Mouse (Mus musculus) megakaryocyte, embryonic 14.5 days (primary cell): ENCODE results near the gene Btbd19. TPM values are rescaled to one million over a fixed set of nuclear protein-coding genes. Genes with fewer than 3 reads are reported as not detected.

Experiments
- H3K27me3 ChIP-seq: replicated peaks from 2 replicates; pipeline ENCODE3; 2012; ENCODE audit warnings: inconsistent platforms
- H3K36me3 ChIP-seq: replicated peaks from 2 replicates; pipeline ENCODE3; 2012; ENCODE audit warnings: low read length, inconsistent platforms, mixed read lengths
- H3K4me1 ChIP-seq: 2 replicates; pipeline ENCODE4 v1.6.1; 2012; ENCODE audit warnings: inconsistent platforms
- H3K4me3 ChIP-seq: replicated peaks from 2 replicates; pipeline ENCODE3; 2012; ENCODE audit warnings: moderate library complexity, mild to moderate bottlenecking, inconsistent platforms
- H3K9me3 ChIP-seq: 2 replicates; pipeline ENCODE4 v1.6.1; 2012; ENCODE audit warnings: inconsistent platforms
- FLI1 ChIP-seq: IDR thresholded peaks from 2 replicates; pipeline ENCODE4 v1.6.1; 2012; ENCODE audit warnings: low read length, inconsistent platforms, mixed read lengths
- GATA1 ChIP-seq: IDR thresholded peaks from 3 replicates; pipeline ENCODE4 v1.6.1; 2012; ENCODE audit warnings: mixed read lengths, low read length, inconsistent platforms, borderline replicate concordance
- polyA plus RNA-seq: library from polyadenylated mRNA; stranded (reverse); fragments of >175 nt; gene quantifications from 2 replicates; pipeline ENCODE4 v1.2.3, GENCODE M21; 2012; ENCODE audit warnings: low replicate concordance; ENCODE audit not compliant: insufficient read depth

The Btbd19 gene
- polyA plus RNA-seq, 1 experiment: 12.4 TPM

- TF ChIP-seq FLI1: no peak
- no peaks in the 10 kb centered on the region for H3K9me3 ChIP-seq
- peak overlapping the region; percentile 91 for H3K4me3 ChIP-seq
- peaks cover 96% of the 10 kb centered on the region for H3K4me1 ChIP-seq
- H3K27me3 ChIP-seq: no peaks in the 10 kb centered on the region
- H3K36me3 ChIP-seq: peaks cover 51% of the 10 kb centered on the region
These were observed 567 bp upstream of the Btbd19 start for GRCm38 (mm10) chr4:117125910-117126674.

DNA sequence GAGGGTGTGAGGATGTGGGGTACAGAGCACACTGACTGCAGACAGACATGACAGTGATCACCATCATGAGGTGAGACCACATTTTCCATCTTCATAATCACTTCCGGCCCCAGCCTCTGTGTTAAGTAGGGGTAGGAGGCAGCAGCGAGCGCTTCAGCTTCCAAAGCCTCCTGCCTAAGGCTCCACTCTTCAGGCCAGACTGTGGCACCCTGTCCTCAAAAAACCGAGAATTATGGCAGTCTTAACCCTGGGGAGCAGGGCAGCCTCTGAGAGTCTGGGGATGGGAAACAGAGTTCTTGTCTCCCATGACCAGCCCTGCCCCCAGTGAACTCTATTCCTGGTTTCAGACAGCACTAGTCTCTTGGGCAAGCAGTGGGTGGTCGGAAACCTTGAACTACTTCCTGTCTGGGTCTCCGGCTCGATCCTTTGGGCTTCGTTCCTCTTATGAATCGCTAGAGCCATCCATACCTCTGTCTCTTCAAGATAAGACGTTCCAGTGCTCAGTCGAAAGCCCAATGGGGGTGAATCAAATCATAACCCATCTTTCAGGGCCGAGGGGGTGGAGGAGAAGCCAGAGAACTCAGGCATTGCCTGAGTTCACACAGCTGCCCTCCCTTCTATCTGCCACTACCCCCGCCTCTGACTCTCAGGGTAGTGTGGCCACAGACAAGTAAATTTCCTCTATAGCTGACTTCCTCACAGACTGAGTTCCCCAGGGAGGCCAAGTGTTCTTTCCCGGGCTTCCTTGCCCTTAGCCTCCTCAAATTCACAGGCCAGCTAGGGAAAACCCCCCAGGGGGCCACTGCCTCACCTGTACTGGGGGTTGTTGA, 792 bp downstream of the Btbd19 start:
- Histone ChIP-seq H3K27me3 (no peaks in the 10 kb centered on the region), H3K36me3 (peaks cover 37% of the 10 kb centered on the region), H3K4me1 (peaks cover 92% of the 10 kb centered on the region), H3K4me3 (peak overlapping the region; percentile 91), H3K9me3 (no peaks in the 10 kb centered on the region)
- TF ChIP-seq GATA1 (no peak), FLI1 (no peak)

DNA sequence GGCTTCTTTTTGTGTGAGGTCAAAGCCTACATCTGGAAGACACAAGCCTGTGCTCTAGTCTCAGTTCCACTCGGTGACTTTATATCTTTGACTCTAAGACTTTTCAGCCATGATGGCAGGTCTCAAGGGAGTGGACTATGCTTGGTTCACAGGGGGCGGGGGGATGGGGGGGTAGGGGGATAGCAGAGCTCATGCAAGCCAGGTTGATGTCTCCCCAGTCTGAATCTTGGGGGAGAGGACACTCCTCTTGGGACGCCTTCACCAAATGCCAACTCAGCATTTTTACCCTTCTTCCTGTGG, 1.4 kb downstream of the Btbd19 start:
- peak overlapping the region; percentile 91 for H3K4me3 ChIP-seq
- H3K9me3 ChIP-seq: no peaks in the 10 kb centered on the region
- H3K4me1 ChIP-seq: peaks cover 95% of the 10 kb centered on the region
- H3K27me3 ChIP-seq: no peaks in the 10 kb centered on the region
- peaks cover 31% of the 10 kb centered on the region for H3K36me3 ChIP-seq
- TF ChIP-seq GATA1 (no peak), FLI1 (no peak)

- TF ChIP-seq GATA1 (no peak), FLI1 (no peak)
- Histone ChIP-seq H3K27me3 (no peaks in the 10 kb centered on the region), H3K9me3 (no peaks in the 10 kb centered on the region), H3K4me1 (peaks cover 95% of the 10 kb centered on the region), H3K36me3 (peaks cover 31% of the 10 kb centered on the region), H3K4me3 (peak overlapping the region; percentile 91)
These were observed 1.8 kb downstream of the Btbd19 start for GRCm38 (mm10) chr4:117123546-117124217.

GRCm38 (mm10) chr4:117122209-117122608, 3.3 kb downstream of the Btbd19 start:
- Histone ChIP-seq H3K27me3 (no peaks in the 10 kb centered on the region), H3K4me3 (no peak overlapping the region), H3K36me3 (peaks cover 28% of the 10 kb centered on the region), H3K9me3 (no peaks in the 10 kb centered on the region), H3K4me1 (peaks cover 86% of the 10 kb centered on the region)
- no peak for TF ChIP-seq GATA1
- TF ChIP-seq FLI1: no peak

GRCm38 (mm10) chr4:117120445-117121414, 4.8 kb downstream of the Btbd19 start:
- H3K4me1 ChIP-seq: peaks cover 71% of the 10 kb centered on the region
- peaks cover 21% of the 10 kb centered on the region for H3K36me3 ChIP-seq
- TF ChIP-seq FLI1 (peak; percentile 96), GATA1 (no peak)

GRCm38 (mm10) chr4:117120052-117120444, 5.5 kb downstream of the Btbd19 start:
- Histone ChIP-seq H3K9me3 (no peaks in the 10 kb centered on the region), H3K4me1 (peaks cover 64% of the 10 kb centered on the region), H3K36me3 (peaks cover 21% of the 10 kb centered on the region), H3K4me3 (peak overlapping the region; percentile 99), H3K27me3 (no peaks in the 10 kb centered on the region)
- no peak for TF ChIP-seq FLI1
- TF ChIP-seq GATA1: no peak

More at GRCm38 (mm10) chr4:117120445-117121414, 4.8 kb downstream of the Btbd19 start:
- peak overlapping the region; percentile 99 for H3K4me3 ChIP-seq
- no peaks in the 10 kb centered on the region for H3K9me3 ChIP-seq
- no peaks in the 10 kb centered on the region for H3K27me3 ChIP-seq

DNA sequence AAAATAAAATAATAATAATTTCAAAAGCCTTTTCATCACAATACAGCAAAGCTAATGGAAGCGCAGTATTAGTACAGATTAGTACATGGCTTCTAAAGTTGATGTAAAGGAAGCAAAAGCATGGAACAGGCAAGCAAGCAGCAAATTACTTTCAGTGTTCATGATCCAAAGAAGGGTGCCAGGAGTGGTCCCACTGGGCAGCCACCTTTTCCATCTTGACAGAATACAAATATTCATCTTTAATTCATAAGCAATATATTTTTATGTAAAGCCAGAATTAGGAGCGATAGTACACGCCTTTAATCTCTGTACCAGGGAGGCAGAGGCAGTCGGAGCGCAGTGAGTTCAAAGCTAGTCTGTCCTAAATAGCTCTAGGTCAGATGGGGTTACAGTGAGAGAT, 5.9 kb downstream of the Btbd19 start:
- H3K9me3 ChIP-seq: no peaks in the 10 kb centered on the region
- no peaks in the 10 kb centered on the region for H3K27me3 ChIP-seq
- peak overlapping the region; percentile 99 for H3K4me3 ChIP-seq
- H3K36me3 ChIP-seq: peaks cover 21% of the 10 kb centered on the region
- TF ChIP-seq FLI1 (no peak), GATA1 (no peak)
- peaks cover 60% of the 10 kb centered on the region for H3K4me1 ChIP-seq

- no peaks in the 10 kb centered on the region for H3K9me3 ChIP-seq
- no peak for TF ChIP-seq GATA1
- no peak for TF ChIP-seq FLI1
- H3K4me1 ChIP-seq: peaks cover 43% of the 10 kb centered on the region
- peaks cover 21% of the 10 kb centered on the region for H3K36me3 ChIP-seq
- H3K27me3 ChIP-seq: no peaks in the 10 kb centered on the region
- H3K4me3 ChIP-seq: no peak overlapping the region
These were observed 7.6 kb downstream of the Btbd19 start for GRCm38 (mm10) chr4:117117931-117118330.
